Mouse (Mus musculus) C2C12 (cell line): ENCODE data around the gene Fam19a3. TPM values are rescaled to one million over a fixed set of nuclear protein-coding genes. Genes with fewer than 3 reads are reported as not detected.
"Not testable (repeated sequence)": the region's sequence is repeated elsewhere in the genome, so short reads cannot be mapped to it uniquely, and the experiment has no call there.

Experiments used
- H3K27me3 ChIP-seq: one replicate; pipeline ENCODE4 v1.6.1; 2011; ENCODE audit not compliant: control insufficient read depth, insufficient read depth, insufficient read length
- H3K36me3 ChIP-seq: one replicate; pipeline ENCODE4 v1.6.1; 2011; ENCODE audit not compliant: control insufficient read depth, insufficient read depth
- H3K4me3 ChIP-seq: one replicate; pipeline ENCODE4 v1.5.1; 2011; ENCODE audit warnings: mild to moderate bottlenecking, control low read depth; ENCODE audit not compliant: poor library complexity, insufficient read depth, severe bottlenecking
- H3K79me2 ChIP-seq: one replicate; pipeline ENCODE4 v1.6.1; 2011; ENCODE audit not compliant: control insufficient read depth, insufficient read depth
- H3K79me3 ChIP-seq: one replicate; pipeline ENCODE4 v1.6.1; 2011; ENCODE audit warnings: low read depth, control low read depth
- H3ac ChIP-seq: one replicate; pipeline ENCODE3; 2011; ENCODE audit warnings: low read depth; ENCODE audit not compliant: control insufficient read depth, insufficient read length
- CEBPB ChIP-seq: IDR thresholded peaks from one replicate; pipeline ENCODE4 v1.6.1; 2011; ENCODE audit warnings: low read depth, mild to moderate bottlenecking, control low read depth, moderate library complexity
- CTCF ChIP-seq: IDR thresholded peaks from one replicate; pipeline ENCODE4 v1.5.1; 2011; ENCODE audit not compliant: control insufficient read depth, insufficient read depth, insufficient read length
- FOSL1 ChIP-seq: IDR thresholded peaks from one replicate; pipeline ENCODE4 v1.8.0; 2011; ENCODE audit warnings: mild to moderate bottlenecking, low read length; ENCODE audit not compliant: poor library complexity, insufficient read depth, severe bottlenecking
- MAX ChIP-seq: IDR thresholded peaks from one replicate; pipeline ENCODE4 v1.6.1; 2011; ENCODE audit warnings: mild to moderate bottlenecking, control low read depth
- MYOD1 ChIP-seq: IDR thresholded peaks from one replicate; pipeline ENCODE4 v1.6.1; 2011; ENCODE audit warnings: low read depth; ENCODE audit not compliant: control insufficient read depth, insufficient read length
- MYOG ChIP-seq: IDR thresholded peaks from one replicate; pipeline ENCODE4 v1.6.1; 2011; ENCODE audit not compliant: control insufficient read depth, insufficient read length; ENCODE audit errors: extremely low read depth
- USF1 ChIP-seq: IDR thresholded peaks from one replicate; pipeline ENCODE4 v1.6.1; 2011; ENCODE audit warnings: low read depth, mild to moderate bottlenecking, control low read depth, moderate library complexity
- polyA plus RNA-seq: library from polyadenylated mRNA; unstranded; fragments of >200 nt; fragmentation: generic; extraction: Trizol; gene quantifications from one replicate; pipeline ENCODE4 v1.2.1, GENCODE M21; 2012; ENCODE audit warnings: missing spikeins

Fam19a3 gene
- polyA plus RNA-seq, 1 experiment: not detected

- Histone ChIP-seq H3K27me3 (peaks cover under 1% of the 10 kb centered on the region), H3K79me2 (no peaks in the 10 kb centered on the region), H3ac (no peak overlapping the region), H3K36me3 (no peaks in the 10 kb centered on the region), H3K4me3 (no peak overlapping the region), H3K79me3 (no peaks in the 10 kb centered on the region)
- TF ChIP-seq FOSL1 (no peak), MAX (no peak), CEBPB (no peak), MYOD1 (no peak), MYOG (no peak), USF1 (no peak), CTCF (no peak)
These were observed 16.6 kb downstream of the Fam19a3 start for GRCm38 (mm10) chr3:104765021-104765420.

GRCm38 (mm10) chr3:104762103-104762863 is 19.4 kb downstream of the Fam19a3 start:
- not testable (repeated sequence) for H3K36me3 ChIP-seq, H3K27me3 ChIP-seq, H3ac ChIP-seq, H3K79me3 ChIP-seq, H3K79me2 ChIP-seq, H3K4me3 ChIP-seq

- peaks cover 8% of the 10 kb centered on the region for H3K27me3 ChIP-seq
- no peak overlapping the region for H3K4me3 ChIP-seq
- H3K79me3 ChIP-seq: no peaks in the 10 kb centered on the region
- TF ChIP-seq FOSL1 (no peak), USF1 (no peak), MYOD1 (no peak), CEBPB (no peak), CTCF (no peak), MYOG (no peak), MAX (no peak)
- H3K79me2 ChIP-seq: no peaks in the 10 kb centered on the region
- no peaks in the 10 kb centered on the region for H3K36me3 ChIP-seq
- no peak overlapping the region for H3ac ChIP-seq
These were observed 22.8 kb downstream of the Fam19a3 start for GRCm38 (mm10) chr3:104758869-104759268.

GRCm38 (mm10) chr3:104758406-104758805 is 23.2 kb downstream of the Fam19a3 start:
- Histone ChIP-seq H3K79me3 (no peaks in the 10 kb centered on the region), H3K36me3 (no peaks in the 10 kb centered on the region), H3K4me3 (no peak overlapping the region), H3K79me2 (no peaks in the 10 kb centered on the region), H3ac (no peak overlapping the region), H3K27me3 (peaks cover 8% of the 10 kb centered on the region)
- TF ChIP-seq MAX (no peak), CTCF (peak; percentile 2)

DNA sequence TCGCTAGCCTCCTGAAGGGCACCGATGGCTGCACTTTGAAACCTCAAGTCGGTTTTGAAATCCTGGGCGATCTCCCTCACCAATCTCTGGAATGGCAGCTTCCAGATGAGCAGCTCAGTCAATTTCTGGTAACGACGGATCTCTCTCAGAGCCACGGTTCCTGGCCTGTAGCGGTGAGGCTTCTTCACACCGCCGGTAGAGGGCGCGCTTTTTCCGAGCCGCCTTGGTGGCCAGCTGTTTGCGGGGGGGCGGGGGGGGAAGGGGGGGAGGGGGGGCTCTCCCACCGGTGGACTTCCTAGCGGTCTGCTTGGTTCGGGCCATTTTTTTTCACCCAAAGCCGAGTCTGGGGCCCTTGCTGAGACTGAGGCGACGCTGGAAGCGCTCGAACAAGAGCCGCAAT is 28.8 kb downstream of the Fam19a3 start:
- H3K36me3 ChIP-seq, H3K79me3 ChIP-seq, H3K27me3 ChIP-seq, H3K4me3 ChIP-seq, H3ac ChIP-seq, H3K79me2 ChIP-seq: not testable (repeated sequence)

DNA sequence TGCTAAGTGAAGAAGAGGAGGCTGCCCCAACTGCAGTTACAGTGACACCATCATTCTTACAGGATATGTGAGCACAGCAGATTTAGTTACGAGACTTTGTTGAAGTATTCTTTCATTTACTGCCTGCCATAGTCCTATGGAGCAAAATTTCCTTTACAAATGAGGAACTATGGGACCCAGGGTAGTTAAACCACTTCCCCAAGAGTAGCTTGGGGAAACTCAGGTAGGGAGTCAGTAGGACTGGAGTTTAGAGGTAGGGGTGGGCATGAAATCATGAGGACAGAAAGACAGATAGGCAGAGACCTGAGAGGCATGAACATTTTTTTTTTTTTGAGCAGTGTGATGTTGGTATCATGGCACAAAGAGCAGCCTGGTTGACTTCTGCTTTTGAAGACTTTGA is 37.8 kb downstream of the Fam19a3 start:
- Histone ChIP-seq H3ac (no peak overlapping the region), H3K27me3 (no peaks in the 10 kb centered on the region), H3K36me3 (no peaks in the 10 kb centered on the region), H3K79me2 (no peaks in the 10 kb centered on the region), H3K79me3 (no peaks in the 10 kb centered on the region), H3K4me3 (no peak overlapping the region)
- TF ChIP-seq USF1: no peak
- no peak for TF ChIP-seq CTCF
- no peak for TF ChIP-seq MYOD1
- no peak for TF ChIP-seq CEBPB
- TF ChIP-seq MYOG: no peak
- TF ChIP-seq MAX: no peak
- TF ChIP-seq FOSL1: no peak
